Mouse (Mus musculus) ES-Bruce4 (cell line): ENCODE results near the gene Cap2.

Experiments used
- CTCF ChIP-seq: IDR thresholded peaks from one replicate; pipeline ENCODE4 v1.8.1; 2011; ENCODE audit warnings: low read depth, low read length
- EP300 ChIP-seq: IDR thresholded peaks from 2 replicates; pipeline ENCODE4 v1.6.1; 2011; ENCODE audit warnings: low read depth, low read length; ENCODE audit not compliant: insufficient read depth
- POLR2A ChIP-seq: IDR thresholded peaks from one replicate; pipeline ENCODE4 v1.8.1; 2011; ENCODE audit warnings: low read length; ENCODE audit not compliant: insufficient read depth

GRCm38 (mm10) chr13:46584860-46585259, 83.2 kb downstream of the Cap2 start:
- TF ChIP-seq CTCF: no peak
- no peak for TF ChIP-seq POLR2A
- no peak for TF ChIP-seq EP300
